Mouse (Mus musculus): ENCODE results near the gene Med7.
"Not testable (repeated sequence)": the region's sequence is repeated elsewhere in the genome, so short reads cannot be mapped to it uniquely, and the experiment has no call there.

Gene Med7

DNA sequence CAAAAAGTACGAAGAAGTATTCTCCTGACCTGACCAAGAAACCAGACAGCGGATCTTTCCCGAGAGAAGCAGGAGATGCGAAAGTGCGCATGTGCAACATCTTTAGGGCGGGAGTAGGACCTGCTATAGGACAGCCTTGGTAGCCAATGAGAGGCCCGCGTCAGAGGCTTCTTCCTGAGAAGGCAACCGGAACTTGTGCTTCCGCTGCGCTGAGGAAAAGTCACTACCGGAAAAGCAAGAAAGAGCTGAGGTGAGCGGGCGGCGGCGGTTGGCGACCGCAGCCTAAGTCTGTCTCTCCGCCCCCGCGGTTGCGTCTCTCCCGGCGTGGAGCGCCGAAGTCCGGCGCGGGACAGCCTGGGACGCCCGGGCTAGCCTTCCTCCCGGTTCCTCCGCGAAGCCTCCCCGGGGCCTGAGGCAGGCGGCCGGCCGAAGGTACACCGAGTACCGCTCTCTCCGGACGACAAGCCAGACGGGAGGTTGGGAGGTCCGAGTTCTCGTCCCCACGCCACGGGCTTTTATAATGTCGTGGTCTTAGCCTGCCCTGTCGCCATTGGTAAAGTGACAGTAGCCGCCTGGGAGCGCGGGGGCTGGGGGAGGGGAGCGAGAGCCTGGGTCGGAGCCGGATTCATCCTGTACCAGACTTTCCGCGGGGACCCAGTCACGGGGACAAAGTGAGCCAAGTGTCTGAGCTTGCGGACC, at the start of gene Med7:
TSS of gene Med7 (plus strand) at position 166 of the 699 bp plus-strand sequence.
- peak; percentile 91 for DNase-seq (ENCODE audit: low read depth, low spot score)

DNA sequence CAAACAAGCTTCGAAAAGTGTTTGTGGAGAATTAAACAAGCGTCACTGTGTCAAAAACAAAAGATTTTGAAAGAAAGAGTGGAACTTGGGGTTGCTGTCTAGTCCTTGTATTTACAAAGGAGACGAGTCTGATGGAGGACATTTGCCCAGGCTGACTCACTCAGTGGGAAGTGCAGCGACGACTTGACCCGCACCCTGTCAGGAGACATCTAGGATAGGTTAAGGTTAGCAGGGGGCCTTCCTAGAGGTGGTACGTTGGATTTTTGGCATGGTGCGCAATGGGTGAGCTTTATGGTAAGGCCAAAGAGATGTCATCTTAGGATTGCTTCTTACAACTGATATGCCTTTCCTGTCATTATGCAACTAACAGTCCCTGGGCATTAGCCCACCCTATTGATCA, 49.7 kb upstream of the Med7 start:
- DNase-seq (ENCODE audit: low read depth, low spot score), result no peak

DNA sequence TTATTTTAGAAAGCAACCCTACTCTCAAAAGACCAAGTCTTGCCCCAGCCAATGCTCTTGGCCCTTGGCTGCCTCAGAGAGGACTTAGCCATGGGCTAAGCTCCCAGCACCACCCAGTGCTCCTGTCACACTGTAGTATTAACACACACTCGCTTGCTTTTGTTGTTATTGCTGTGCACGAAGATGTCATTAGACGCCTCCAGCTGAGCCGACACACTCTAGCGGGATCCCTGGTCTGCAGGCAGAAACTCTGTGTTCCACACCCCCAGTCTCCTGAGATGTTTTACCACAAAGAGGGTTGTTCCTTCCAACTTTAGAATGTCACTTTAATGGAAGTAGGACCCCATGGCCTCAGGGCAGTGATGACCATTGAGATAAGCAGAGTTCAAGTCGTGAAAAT, 48.3 kb upstream of the Med7 start:
- no peak for DNase-seq (ENCODE audit: low read depth, low spot score)

DNA sequence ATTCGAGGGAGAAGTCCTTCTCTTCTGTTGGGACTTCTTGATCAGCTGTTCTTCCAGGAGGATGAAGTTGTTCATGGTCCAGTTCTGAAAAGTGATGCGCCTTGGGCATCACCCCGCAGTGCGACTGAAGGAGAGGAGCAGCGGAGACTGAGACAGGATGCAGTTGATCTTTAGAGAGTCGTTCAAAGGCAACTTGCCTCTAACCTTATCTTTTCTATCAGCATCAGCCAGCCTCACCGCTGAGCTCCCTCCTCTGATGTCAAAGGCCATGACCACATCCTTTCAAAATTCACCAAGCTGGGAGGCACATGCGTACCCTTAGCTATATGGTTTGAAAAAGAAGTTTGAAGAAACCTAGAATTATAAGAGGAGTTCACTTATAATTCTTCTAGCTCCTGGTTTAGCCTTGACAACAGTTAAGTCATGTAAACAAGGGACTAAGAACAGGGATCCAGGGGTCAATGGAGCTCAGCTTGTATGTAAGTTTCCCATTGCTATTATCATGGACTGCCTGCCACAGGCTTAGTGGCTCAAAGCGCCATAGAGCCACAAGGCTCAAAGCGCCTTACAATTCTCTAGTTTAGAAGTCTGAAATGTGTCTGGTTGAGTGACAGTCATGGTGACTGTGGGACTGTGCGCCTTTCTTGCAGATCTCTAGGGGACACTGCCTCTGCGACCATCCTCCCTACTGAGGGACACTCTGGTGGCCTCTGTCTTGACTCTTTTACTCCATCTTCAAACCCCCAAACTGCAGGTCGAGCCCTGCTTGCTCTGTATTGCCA, 47.2 kb upstream of the Med7 start, which contains the start of gene Itk:
TSS of gene Itk (minus strand) at position 180 of the 782 bp plus-strand sequence.
- DNase-seq (ENCODE audit: low read depth, low spot score), result no peak

DNA sequence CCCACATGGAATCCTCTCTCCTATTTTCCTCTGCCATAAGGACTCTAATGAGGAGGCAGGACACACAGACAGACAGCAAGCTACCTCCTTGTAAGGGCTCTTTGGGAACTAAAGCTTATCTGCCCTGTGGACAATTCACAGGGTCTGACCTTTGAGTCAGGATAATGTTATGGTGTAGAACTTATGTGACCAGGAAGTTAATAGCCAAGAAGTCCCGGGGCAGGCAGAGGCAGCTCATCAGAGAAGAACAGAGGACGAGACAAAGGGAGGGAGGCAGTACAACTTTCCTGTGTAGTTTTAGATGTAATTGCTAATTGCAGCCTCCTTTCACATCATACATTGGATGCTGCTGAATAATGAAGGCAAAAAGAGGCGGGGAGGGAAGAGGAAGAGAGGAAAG, 46.1 kb upstream of the Med7 start:
- DNase-seq (ENCODE audit: low read depth, low spot score), result no peak

DNA sequence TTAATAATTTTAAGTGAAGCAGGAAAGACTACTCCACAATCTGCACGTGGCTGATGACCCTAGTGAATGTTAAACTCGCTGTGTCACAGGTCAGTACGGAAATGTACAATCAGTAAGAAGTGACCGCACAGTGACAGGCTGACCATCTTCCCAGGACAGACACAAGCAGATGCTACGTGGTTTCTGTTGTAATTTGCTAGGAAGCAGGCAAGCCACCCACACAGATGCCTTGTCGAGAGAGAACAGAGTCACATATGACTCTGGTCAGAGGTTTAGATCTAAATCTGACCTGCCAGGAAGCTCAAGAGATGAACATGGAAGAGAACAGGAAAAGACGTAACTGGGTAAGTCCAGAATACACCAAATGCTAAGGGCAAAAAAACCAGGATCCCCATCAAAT, 43.8 kb upstream of the Med7 start:
- DNase-seq (ENCODE audit: low read depth, low spot score), result no peak

DNA sequence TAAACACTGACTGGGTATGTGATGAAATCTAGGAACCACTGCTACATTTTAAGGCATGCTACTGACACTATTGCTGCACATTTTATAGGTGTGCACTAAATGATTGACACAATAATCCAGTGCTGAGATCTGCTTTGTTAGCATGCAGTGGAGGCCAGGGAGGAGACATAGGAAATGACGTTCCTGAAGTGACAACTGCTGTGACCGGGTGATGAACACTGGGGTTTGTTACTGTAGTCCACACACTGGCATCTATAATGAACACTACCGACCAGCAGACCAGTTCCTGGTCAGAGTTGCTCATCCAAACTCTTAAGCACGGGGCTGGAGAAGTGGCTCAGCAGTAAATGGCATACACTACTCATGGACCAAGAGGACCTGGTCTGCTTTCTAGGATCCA, 43.3 kb upstream of the Med7 start:
- no peak for DNase-seq (ENCODE audit: low read depth, low spot score)

DNA sequence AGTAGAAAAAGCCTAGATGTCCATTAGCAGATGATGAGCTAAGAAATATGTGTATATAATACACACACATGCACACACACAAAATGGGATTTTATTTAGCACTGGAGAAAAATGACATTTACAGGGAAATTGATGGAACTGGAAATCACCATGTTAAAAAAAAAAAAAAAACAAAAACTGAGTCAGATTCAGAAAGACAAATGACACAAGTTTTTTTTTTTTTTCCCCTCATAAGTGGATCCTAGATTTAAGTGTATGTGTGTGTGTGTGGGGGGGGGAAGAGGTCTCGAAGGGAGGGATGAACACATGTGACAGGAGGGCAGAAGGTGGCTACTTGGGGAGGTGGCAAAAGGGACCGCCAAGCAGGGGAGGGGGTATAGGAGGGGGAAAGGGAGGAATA, 41.6 kb upstream of the Med7 start:
- DNase-seq (ENCODE audit: low read depth, low spot score), result no peak

DNA sequence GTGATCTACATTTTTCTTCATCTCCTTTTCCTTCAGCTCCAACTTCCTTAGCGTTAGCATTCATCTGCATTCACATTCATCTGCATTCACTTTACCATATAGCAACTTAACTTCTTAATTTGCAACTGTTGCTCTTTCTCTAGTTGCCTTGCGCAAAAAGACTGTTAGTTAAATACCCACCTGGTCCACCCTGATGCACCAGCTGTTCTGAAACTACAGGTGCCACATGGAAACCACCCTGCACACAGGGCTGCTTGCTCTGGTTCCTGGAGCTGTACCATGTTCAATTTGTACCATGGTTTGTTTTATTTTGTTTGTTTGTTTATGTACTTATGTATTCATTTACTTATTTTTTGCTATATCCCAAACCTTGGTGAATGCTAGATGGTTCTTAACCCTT, 41.0 kb upstream of the Med7 start:
- DNase-seq (ENCODE audit: low read depth, low spot score), result no peak

DNA sequence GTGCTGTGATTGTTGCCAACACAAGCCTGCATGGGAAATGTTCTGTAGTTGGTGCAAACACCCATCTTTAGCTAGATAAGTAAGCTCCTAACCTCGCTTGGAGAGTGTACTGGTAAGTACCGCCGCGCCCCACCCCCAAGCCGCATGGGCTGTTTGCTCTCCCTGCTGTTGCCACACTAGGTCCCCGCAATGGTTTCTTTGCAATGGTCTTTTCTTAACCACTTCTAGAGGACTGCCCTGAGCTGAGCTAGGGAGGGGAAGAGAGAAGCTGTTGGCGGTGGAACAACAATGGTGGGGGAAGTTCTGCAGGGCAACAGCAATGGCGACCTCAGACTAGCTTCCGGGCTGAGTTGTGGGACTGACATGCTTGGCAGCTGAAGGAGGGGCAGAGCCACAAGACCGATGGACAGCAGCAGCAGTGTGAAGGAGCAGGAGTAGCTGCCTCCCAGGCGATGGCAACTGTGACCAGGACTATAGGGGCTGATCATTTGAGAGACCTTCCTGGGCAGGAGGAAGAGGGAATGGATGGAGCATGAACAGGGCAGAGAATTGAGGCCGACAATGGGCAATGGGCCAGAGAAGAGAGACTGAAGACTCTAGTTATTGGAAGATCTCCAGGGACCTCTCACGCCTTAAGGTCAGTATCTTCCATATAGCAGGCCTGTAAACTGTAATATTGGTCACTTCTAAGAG, 40.4 kb upstream of the Med7 start, which contains the start of gene Fam71b:
TSS of gene Fam71b (plus strand) at position 393 of the 693 bp plus-strand sequence.
- no peak for DNase-seq (ENCODE audit: low read depth, low spot score)

DNA sequence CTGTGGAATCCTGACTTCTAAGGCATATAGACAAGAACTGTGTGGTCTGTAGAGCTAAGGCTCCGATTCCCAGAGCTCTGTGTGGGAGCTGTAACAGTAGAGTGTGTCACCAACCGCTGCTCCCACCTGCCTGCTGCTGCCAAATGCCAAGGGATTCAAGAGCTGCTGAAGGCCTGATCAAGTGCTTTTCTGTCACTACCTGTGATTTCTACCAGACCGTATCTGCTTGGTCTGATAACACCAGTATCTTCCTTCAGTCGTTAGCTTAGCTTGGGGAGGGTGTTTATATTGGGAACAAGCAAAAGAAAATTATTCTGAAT, 39.9 kb upstream of the Med7 start:
- DNase-seq (ENCODE audit: low read depth, low spot score), result no peak

DNA sequence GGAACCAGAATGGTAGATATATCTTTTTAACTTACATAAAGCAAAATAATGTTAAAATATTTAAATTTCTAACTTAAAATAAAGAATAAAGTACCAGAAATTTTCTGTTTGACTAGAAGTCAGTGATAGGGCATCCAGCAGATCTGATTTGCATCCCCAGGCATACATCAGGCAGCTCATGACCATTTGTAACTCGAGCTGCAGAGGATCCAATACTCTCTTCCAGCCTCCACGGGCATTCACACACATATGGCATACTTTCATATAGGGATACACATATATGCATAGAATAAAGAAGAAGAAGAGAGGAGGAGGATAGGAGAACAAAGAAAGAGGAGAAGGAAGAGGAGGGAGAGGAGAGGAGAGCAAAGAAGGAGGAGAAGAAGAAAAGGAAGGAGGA, 38.8 kb upstream of the Med7 start:
- DNase-seq (ENCODE audit: low read depth, low spot score), result no peak

DNA sequence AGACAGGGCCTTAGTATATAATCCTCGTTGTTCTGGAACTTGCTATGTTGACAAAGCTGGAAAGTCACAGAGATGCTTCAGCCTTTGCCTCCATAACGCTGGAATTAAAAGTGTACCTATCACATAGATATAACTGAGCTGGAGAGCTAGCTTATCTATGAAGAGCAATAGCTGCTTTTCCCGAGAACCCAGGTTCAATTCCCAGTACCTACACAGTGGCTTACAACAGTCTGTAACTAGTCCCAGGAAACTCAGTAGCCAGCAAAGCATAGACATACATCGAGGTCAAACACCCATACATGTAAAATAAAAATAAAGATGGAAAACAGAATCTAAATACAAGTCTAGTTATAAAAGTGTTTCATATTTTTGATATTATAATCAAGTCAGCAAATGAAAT, 38.3 kb upstream of the Med7 start:
- DNase-seq (ENCODE audit: low read depth, low spot score), result no peak

DNA sequence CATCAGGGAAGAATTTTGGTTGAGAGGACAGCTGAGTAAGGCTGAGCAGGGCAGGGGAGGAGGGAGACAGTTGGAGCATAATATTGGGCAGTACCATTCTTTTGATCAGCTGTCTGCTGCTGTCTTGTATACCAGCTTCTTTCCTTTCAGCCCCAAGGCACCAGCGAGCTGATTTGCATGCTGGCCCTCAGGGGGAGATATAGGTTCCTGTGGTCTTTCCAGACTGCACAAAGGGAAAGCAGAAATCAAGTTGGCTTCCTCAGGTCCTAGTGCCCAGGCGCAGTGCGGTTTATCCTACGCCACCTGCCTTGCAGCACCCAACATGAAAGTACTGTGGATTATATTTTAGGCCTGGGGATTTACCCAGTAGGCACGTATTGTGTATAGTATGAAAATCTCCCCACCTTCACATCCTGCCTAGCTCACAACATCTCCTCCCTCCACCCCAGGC, 37.8 kb upstream of the Med7 start:
- DNase-seq (ENCODE audit: low read depth, low spot score), result no peak

DNA sequence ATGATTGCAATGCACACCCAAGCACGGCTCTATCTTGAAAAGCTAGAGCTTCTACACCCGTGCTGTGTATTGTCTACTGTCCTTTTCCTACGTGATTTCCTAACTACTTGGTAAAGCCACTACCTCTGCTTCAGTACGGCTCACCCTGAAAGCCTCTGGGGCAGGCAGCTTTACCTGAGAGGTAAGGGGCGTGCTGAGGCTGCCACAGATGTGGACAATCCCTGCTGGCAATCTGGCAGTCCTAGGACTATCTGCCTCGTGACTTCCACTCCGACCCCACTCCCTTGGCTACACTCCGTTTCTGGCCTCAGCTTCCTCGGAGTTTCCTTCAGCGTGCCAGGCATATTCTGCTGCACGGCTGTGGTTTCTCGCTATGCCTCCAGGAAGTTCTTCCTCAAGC, 35.2 kb upstream of the Med7 start:
- no peak for DNase-seq (ENCODE audit: low read depth, low spot score)

DNA sequence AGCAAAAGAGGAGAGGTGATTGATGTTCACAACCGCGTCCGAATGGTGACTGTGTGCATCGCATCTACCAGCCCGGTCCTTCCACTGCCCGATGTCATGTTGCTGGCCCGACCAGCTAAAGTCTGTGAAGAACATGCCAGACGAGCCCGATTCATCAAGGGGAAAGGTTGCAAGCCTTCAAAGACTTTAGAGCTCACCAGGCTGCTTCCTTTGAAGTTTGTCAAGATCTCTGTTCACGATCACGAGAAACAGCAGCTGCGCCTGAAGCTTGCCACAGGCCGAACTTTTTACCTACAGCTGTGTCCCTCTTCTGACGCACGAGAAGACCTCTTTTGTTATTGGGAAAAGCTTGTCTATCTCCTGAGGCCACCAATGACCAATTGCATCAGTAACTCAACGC, 31.7 kb upstream of the Med7 start:
- DNase-seq (ENCODE audit: low read depth, low spot score), result no peak

DNA sequence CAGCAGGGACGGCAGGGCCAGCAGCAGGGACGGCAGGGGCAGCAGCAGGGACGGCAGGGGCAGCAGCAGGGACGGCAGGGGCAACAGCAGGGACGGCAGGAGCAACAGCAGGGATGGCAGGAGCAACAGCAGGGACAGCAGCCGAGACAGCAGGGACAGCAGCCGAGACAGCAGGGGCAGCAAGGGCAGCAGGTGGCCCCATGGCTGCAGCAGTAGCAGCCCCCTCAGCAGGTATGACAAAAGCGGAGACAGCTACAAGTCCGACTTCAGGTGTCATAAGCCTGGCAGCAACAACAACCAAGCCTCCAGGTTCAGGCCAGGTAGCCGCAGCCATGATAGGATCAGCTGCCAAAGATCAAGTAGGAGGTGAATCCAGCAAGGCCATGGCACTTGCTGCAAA, 30.0 kb upstream of the Med7 start:
- no peak for DNase-seq (ENCODE audit: low read depth, low spot score)

DNA sequence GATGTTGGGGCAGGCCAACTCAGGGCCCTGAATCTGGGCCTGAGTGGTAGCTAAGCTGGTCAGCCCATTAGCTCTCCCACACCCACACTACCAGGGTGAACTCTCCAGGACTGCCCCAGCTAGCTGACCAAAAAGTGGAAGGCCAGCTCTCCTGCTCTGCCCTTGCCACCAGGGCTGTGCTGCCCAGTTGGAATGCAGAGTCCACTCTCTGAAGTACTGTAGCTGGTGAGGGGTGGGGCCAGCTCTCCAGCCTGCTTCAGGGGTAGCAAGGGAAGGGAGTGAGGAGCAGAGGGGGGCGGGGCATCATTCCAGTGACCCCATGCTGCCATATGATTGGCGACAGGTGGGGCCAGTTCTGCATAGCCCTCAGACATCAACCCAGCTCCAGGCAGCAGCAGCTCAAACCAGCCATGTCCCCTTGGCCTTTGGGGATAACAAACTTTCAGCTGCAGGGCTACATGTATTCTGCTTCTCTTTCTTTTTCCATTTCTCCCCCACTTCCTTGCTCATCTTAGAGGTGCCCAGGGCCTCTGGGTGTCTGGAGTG, 26.6 kb upstream of the Med7 start:
- no peak for DNase-seq (ENCODE audit: low read depth, low spot score)

DNA sequence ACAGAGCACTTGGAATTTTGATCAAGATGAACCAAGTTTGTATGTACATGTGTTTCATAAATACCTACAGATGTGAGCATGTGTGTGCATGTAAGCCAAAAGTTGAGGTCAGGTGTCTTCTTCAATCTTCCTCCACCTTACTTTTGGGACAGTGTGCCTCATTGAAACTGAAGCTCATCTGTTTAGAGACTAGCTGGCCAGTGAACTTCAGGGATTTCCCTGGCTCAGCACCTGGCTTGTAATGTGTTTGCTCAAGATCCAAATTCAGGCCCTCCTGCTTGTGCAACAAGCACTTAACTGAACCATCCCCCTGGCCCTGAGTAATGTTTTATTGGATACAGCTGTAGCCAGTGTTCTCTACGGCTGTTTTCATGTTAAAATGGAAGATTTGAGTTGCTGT, 18.3 kb upstream of the Med7 start:
- no peak for DNase-seq (ENCODE audit: low read depth, low spot score)

DNA sequence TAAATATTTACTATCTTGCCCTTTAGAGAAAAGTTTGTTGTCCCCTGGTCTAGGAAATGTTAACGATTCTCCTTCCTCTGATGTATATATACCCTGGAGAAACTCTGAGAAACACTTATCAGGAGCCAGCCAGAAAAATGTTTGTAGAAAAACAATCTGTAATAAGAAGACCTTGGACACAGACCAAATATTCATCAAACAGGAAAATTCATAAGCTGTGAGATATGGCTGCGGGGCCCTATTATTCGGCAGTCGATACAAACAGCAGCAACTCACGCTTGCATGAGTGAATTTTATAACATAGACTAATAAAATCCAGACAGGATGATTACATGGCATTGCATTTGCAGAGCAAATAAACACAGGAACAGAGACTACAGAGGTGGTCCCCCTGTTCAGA, 17.9 kb upstream of the Med7 start:
- DNase-seq (ENCODE audit: low read depth, low spot score), result no peak

DNA sequence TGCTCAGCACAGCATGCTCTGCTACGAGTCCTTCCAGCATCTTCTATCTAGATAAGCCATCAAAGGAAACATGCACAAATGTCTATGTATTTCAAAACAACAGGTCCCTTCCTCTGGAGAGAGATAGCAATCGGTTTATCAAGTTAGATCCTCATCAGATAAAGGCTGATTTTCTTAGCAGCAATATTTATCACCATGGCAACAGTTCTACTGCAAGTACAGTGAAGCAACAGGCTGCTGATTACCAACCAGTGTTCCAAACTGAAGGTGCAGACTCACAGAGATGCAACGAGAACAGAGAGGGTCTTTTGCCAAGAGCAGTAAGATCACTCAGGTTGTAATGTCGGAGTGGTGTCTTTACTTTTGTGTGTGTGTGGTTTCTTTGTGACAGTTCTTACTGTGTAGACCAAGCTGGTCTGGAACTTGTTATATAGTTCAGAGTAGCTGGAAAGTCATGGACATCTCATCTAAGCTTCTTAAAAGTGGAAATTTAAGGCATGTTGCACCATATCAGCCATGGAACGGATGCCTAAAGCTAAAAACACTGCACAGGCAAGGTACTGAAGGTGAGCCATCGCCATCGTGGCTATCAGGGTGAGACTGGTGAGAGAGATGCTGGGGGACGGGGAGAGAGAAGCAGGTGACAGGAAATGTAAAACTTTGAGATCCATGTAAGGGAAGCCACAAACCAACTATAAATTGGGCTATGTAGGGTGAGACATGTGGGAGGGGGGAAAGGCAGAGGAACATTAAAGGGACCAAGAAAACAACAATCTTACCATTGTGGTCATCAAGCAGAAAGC, 15.4 kb upstream of the Med7 start:
- no peak for DNase-seq (ENCODE audit: low read depth, low spot score)

DNA sequence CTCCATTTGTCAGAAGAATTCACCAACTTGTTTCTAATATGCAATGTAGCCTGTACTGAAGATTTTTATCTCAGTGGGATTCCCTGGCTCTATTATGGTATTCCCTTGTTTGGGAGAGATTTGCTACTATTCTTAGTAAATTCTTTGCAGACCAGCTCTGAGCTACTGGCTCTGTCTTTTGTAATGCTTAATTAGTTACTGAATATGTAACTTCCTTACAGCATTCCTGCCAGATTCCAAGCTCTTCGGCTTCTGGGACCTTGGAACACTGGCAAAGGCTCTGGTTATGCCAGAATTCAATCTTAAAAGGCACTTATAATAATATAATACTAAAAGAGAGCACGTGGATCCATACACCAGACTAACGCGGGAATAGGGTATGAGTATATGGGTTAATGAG, 8.6 kb upstream of the Med7 start:
- not testable (repeated sequence) for DNase-seq (ENCODE audit: low read depth, low spot score)
